Mouse (Mus musculus): Measurements from ENCODE around the gene Fam196b.

Fam196b gene

GRCm38 (mm10) chr11:34332344-34333031, 17.9 kb downstream of the Fam196b start:
- no peak for DNase-seq (ENCODE audit: low read depth, low spot score)

GRCm38 (mm10) chr11:34337907-34338306, 23.3 kb downstream of the Fam196b start:
- peak; percentile 69 for DNase-seq (ENCODE audit: low read depth, low spot score)

GRCm38 (mm10) chr11:34339693-34340092, 25.1 kb downstream of the Fam196b start:
- no peak for DNase-seq (ENCODE audit: low read depth, low spot score)

GRCm38 (mm10) chr11:34343742-34344307, 29.2 kb downstream of the Fam196b start:
- no peak for DNase-seq (ENCODE audit: low read depth, low spot score)

GRCm38 (mm10) chr11:34344310-34344709, 29.7 kb downstream of the Fam196b start:
- DNase-seq (ENCODE audit: low read depth, low spot score), result no peak

GRCm38 (mm10) chr11:34348287-34348918, 33.8 kb downstream of the Fam196b start:
- DNase-seq (ENCODE audit: low read depth, low spot score), result no peak

- DNase-seq (ENCODE audit: low read depth, low spot score), result no peak
Observed at GRCm38 (mm10) chr11:34349453-34350056, 34.9 kb downstream of the Fam196b start.

GRCm38 (mm10) chr11:34355406-34355805, 40.8 kb downstream of the Fam196b start:
- no peak for DNase-seq (ENCODE audit: low read depth, low spot score)

- DNase-seq (ENCODE audit: low read depth, low spot score), result peak; percentile 20
Observed at GRCm38 (mm10) chr11:34356109-34356508, 41.5 kb downstream of the Fam196b start.

- DNase-seq (ENCODE audit: low read depth, low spot score), result no peak
Observed at GRCm38 (mm10) chr11:34372224-34372623, 57.6 kb downstream of the Fam196b start.

- DNase-seq (ENCODE audit: low read depth, low spot score), result no peak
Observed at GRCm38 (mm10) chr11:34375557-34375956, 60.9 kb downstream of the Fam196b start.

- DNase-seq (ENCODE audit: low read depth, low spot score), result no peak
Observed at GRCm38 (mm10) chr11:34377649-34378048, 63.0 kb downstream of the Fam196b start.

GRCm38 (mm10) chr11:34383501-34383900, 68.9 kb downstream of the Fam196b start:
- DNase-seq (ENCODE audit: low read depth, low spot score), result no peak

- DNase-seq (ENCODE audit: low read depth, low spot score), result no peak
Observed at GRCm38 (mm10) chr11:34384178-34384577, 69.6 kb downstream of the Fam196b start.

GRCm38 (mm10) chr11:34385001-34385688, 70.5 kb downstream of the Fam196b start:
- no peak for DNase-seq (ENCODE audit: low read depth, low spot score)

- no peak for DNase-seq (ENCODE audit: low read depth, low spot score)
Observed at GRCm38 (mm10) chr11:34389261-34390116, 74.9 kb downstream of the Fam196b start.

- DNase-seq (ENCODE audit: low read depth, low spot score), result no peak
Observed at GRCm38 (mm10) chr11:34392105-34392504, 77.5 kb downstream of the Fam196b start.

- no peak for DNase-seq (ENCODE audit: low read depth, low spot score)
Observed at GRCm38 (mm10) chr11:34395802-34396201, 81.2 kb downstream of the Fam196b start.

- no peak for DNase-seq (ENCODE audit: low read depth, low spot score)
Observed at GRCm38 (mm10) chr11:34397661-34398060, 83.0 kb downstream of the Fam196b start.

- no peak for DNase-seq (ENCODE audit: low read depth, low spot score)
Observed at GRCm38 (mm10) chr11:34398555-34398954, 83.9 kb downstream of the Fam196b start.

GRCm38 (mm10) chr11:34401343-34401742, 86.7 kb downstream of the Fam196b start:
- no peak for DNase-seq (ENCODE audit: low read depth, low spot score)

Data from ZHBTc4 (cell line).